Mouse (Mus musculus) heart, embryonic 13.5 days (tissue): ENCODE measurements around the gene Dnmt3a. TPM values are rescaled to one million over a fixed set of nuclear protein-coding genes. Genes with fewer than 3 reads are reported as not detected.

ENCODE experiments used
- ATAC-seq: fragments of 200-750 bp; cut with Nextera tagmentation; 2 replicates; pipeline ENCODE4 v1.8.0; 2017; ENCODE audit warnings: moderate TSS enrichment; ENCODE audit not compliant: insufficient number of reproducible peaks, low FRiP score, low TSS enrichment; ENCODE audit errors: extremely low read depth
- H3K27ac ChIP-seq: fragments of 300-500 bp; sonication (generic); replicated peaks from 2 replicates; pipeline ENCODE4 v1.5.1; 2015; ENCODE audit warnings: moderate library complexity, mild to moderate bottlenecking, inconsistent platforms
- H3K27me3 ChIP-seq: fragments of 300-500 bp; sonication (generic); replicated peaks from 2 replicates; pipeline ENCODE4 v1.6.1; 2015; ENCODE audit warnings: mild to moderate bottlenecking, inconsistent platforms
- H3K36me3 ChIP-seq: fragments of 300-500 bp; sonication (generic); 2 replicates; pipeline ENCODE4 v1.6.1; 2015; ENCODE audit warnings: mild to moderate bottlenecking, inconsistent platforms
- H3K4me1 ChIP-seq: fragments of 300-500 bp; sonication (generic); 2 replicates; pipeline ENCODE4 v1.6.1; 2015; ENCODE audit warnings: inconsistent platforms
- H3K4me2 ChIP-seq: fragments of 300-500 bp; sonication (generic); 2 replicates; pipeline ENCODE4 v1.6.1; 2015; ENCODE audit warnings: inconsistent platforms, mild to moderate bottlenecking, moderate library complexity
- H3K4me3 ChIP-seq: fragments of 300-500 bp; sonication (generic); 2 replicates; pipeline ENCODE4 v1.5.1; 2015; ENCODE audit warnings: moderate library complexity, mild to moderate bottlenecking, inconsistent platforms
- H3K9ac ChIP-seq: fragments of 300-500 bp; sonication (generic); 2 replicates; pipeline ENCODE4 v1.6.1; 2015; ENCODE audit warnings: inconsistent platforms, mild to moderate bottlenecking, moderate library complexity
- H3K9me3 ChIP-seq: fragments of 300-500 bp; sonication (generic); 2 replicates; pipeline ENCODE4 v1.6.1; 2016; ENCODE audit warnings: inconsistent platforms
- WGBS: fragments of 180-500 bp; shearing (Covaris S2); methylation state at CpG from one replicate; pipeline ENCODE4 v1.1.7; 2015; ENCODE audit warnings: mixed read lengths; 5-methylcytosine and 5-hydroxymethylcytosine counted together
- polyA plus RNA-seq: library from polyadenylated mRNA; unstranded; fragments of >200 nt; fragmentation: Nextera tagmentation; extraction: Ambion mirVana; gene quantifications from 2 replicates; pipeline ENCODE4 v1.2.1, GENCODE M21; 2015

The Dnmt3a gene
- polyA plus RNA-seq, 1 experiment from 2014 or later, result 94.2 TPM

DNA sequence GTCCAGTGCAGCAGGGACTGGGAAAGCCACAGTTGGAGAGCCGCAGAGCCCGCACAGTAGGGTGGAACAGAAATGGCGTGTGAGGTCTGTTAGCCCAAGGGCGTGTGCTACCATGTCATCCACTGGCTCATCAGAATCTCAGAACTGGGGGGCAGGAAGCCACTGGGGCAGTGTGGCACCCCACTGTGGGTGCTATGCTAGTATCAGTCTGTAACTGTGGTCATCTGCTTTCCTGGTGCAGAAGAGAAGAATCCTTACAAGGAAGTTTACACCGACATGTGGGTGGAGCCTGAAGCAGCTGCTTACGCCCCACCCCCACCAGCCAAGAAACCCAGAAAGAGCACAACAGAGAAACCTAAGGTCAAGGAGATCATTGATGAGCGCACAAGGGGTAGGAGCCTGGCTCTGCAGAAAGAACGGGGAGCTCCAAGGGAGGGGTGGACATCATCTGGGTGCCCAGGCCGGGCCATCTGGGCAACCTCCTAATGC, 91.3 kb downstream of the Dnmt3a start:
- no peak for ATAC-seq
- WGBS, result 83% methylated on average over 9 of the region's 9 CpGs
- Histone ChIP-seq H3K9ac (no peak overlapping the region), H3K4me1 (peaks cover 26% of the 10 kb centered on the region), H3K27me3 (no peaks in the 10 kb centered on the region), H3K4me2 (no peak overlapping the region), H3K36me3 (peaks cover 81% of the 10 kb centered on the region), H3K27ac (no peak overlapping the region), H3K4me3 (no peak overlapping the region), H3K9me3 (no peaks in the 10 kb centered on the region)

DNA sequence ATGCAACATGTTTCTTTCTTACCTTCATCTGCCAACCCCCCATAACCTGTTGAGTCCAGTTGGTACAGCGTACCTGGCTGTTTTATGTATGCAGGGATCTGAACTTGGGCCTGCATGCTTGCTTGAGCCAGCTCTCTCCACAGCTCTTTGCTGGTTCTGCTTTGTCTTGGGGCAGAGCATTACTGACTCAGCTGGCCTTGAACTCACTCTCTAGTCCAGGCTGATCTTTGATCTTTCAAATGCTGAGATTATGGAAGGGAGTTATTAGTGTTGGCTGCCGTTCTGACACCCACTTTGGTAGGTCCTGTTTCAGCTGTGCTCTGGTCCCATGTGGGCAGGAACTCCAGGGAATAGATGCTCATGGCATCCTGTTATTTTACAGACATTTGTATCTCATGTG, 93.0 kb downstream of the Dnmt3a start:
- H3K4me3 ChIP-seq, result no peak overlapping the region
- WGBS, result 87% methylated on average over 2 of the region's 2 CpGs
- no peak overlapping the region for H3K27ac ChIP-seq
- H3K9ac ChIP-seq, result no peak overlapping the region
- H3K27me3 ChIP-seq, result no peaks in the 10 kb centered on the region
- ATAC-seq, result no peak
- peaks cover 94% of the 10 kb centered on the region for H3K36me3 ChIP-seq
- peaks cover 9% of the 10 kb centered on the region for H3K4me1 ChIP-seq
- H3K9me3 ChIP-seq, result no peaks in the 10 kb centered on the region
- no peak overlapping the region for H3K4me2 ChIP-seq

DNA sequence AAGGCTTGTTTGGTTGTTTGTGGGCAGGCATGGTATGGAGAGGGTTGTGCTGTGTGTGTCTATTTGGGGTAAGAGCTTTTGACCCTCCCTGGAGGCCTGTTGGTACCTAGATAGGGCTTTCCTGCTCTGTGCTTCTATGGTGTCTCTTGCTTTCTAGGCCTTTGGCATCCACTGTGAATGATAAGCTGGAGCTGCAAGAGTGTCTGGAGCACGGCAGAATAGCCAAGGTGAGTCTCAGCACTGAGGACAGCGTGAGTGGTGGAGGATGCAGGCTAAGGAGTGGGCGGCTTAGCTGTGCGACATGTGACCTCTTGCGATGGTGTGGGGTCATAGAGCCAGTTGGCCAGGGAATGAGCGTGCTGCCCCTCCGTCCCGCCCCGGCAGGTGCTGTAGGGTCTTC, 99.6 kb downstream of the Dnmt3a start:
- no peak overlapping the region for H3K4me3 ChIP-seq
- no peak overlapping the region for H3K4me2 ChIP-seq
- no peaks in the 10 kb centered on the region for H3K9me3 ChIP-seq
- no peaks in the 10 kb centered on the region for H3K27me3 ChIP-seq
- 0 out of 2 replicates have a peak overlapping the region, but pooled peaks have one; percentile 15 for H3K27ac ChIP-seq
- peaks cover 96% of the 10 kb centered on the region for H3K36me3 ChIP-seq
- ATAC-seq, result 0 out of 2 replicates have a peak, but pooled peaks have one; percentile 6
- 84% methylated on average over 9 of the region's 9 CpGs for WGBS
- no peak overlapping the region for H3K9ac ChIP-seq
- H3K4me1 ChIP-seq, result peaks cover 4% of the 10 kb centered on the region; the same call in 1 of the 2 replicates

DNA sequence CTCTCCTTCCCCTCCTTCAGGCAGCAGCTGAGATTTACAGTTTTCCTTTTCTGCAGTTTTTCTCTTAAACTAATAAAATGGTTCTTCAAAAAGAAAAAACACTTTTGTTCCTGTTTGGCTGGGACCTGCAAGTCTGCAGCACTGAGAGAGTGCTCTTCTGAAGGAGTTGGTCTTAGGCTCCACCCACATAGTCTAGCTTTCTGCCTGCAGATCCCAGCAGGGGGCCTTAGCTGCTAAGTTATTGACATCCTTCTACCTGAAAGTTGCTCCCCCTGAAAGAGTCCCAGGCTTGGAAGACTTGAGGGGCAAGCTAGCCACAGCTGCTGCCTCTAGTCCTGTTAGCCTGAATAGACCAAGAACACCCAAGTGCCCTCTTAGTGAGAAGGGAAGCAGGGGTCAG, 100.5 kb downstream of the Dnmt3a start:
- H3K4me2 ChIP-seq, result no peak overlapping the region
- no peak overlapping the region for H3K27ac ChIP-seq
- H3K9ac ChIP-seq, result no peak overlapping the region
- no peaks in the 10 kb centered on the region for H3K9me3 ChIP-seq
- no peak overlapping the region for H3K4me3 ChIP-seq
- peaks cover 99% of the 10 kb centered on the region for H3K36me3 ChIP-seq
- H3K27me3 ChIP-seq, result no peaks in the 10 kb centered on the region
- no peak for ATAC-seq
- H3K4me1 ChIP-seq, result peaks cover 4% of the 10 kb centered on the region; the same call in 1 of the 2 replicates

DNA sequence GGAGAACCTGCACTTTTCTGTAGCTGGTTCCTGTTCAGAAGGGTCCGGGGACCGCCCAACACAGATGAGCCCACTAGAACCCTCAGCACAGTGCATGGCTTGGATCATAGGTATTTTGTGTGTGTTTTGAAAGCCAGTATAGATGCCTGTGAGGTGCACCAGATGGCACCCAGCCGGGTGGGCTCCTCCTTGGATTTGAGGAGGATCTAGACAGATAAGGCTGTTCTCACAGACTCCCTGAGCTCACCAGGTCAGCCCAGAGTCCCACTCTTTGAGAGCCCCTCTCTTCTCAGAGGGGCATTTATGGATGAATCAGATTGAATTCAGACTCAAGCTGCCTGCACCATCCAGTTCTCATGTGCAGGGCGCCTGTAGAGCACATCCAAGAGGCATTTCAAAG, 101.2 kb downstream of the Dnmt3a start:
- H3K9ac ChIP-seq, result no peak overlapping the region
- peaks cover 99% of the 10 kb centered on the region for H3K36me3 ChIP-seq
- H3K4me3 ChIP-seq, result no peak overlapping the region
- no peak overlapping the region for H3K27ac ChIP-seq
- H3K4me1 ChIP-seq, result peaks cover 4% of the 10 kb centered on the region; the same call in 1 of the 2 replicates
- no peak for ATAC-seq
- no peaks in the 10 kb centered on the region for H3K9me3 ChIP-seq
- H3K27me3 ChIP-seq, result no peaks in the 10 kb centered on the region
- WGBS, result 77% methylated on average over 4 of the region's 4 CpGs
- H3K4me2 ChIP-seq, result no peak overlapping the region

DNA sequence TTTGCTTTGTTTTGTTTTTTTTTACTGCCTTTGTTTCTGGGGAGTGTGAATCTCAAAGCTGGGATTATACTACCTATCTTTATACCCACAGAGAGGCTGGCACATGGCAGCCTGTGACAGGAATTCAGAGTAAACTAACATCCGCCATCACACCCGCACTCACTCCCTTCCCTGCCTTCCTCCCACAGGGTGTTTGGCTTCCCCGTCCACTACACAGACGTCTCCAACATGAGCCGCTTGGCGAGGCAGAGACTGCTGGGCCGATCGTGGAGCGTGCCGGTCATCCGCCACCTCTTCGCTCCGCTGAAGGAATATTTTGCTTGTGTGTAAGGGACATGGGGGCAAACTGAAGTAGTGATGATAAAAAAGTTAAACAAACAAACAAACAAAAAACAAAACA, 101.6 kb downstream of the Dnmt3a start:
- no peak overlapping the region for H3K9ac ChIP-seq
- no peaks in the 10 kb centered on the region for H3K27me3 ChIP-seq
- no peak overlapping the region for H3K4me2 ChIP-seq
- H3K27ac ChIP-seq, result no peak overlapping the region
- H3K36me3 ChIP-seq, result peaks cover 99% of the 10 kb centered on the region
- WGBS, result 75% methylated on average over 13 of the region's 13 CpGs
- H3K4me3 ChIP-seq, result no peak overlapping the region
- no peaks in the 10 kb centered on the region for H3K9me3 ChIP-seq
- ATAC-seq, result no peak
- H3K4me1 ChIP-seq, result peaks cover 4% of the 10 kb centered on the region; the same call in 1 of the 2 replicates

DNA sequence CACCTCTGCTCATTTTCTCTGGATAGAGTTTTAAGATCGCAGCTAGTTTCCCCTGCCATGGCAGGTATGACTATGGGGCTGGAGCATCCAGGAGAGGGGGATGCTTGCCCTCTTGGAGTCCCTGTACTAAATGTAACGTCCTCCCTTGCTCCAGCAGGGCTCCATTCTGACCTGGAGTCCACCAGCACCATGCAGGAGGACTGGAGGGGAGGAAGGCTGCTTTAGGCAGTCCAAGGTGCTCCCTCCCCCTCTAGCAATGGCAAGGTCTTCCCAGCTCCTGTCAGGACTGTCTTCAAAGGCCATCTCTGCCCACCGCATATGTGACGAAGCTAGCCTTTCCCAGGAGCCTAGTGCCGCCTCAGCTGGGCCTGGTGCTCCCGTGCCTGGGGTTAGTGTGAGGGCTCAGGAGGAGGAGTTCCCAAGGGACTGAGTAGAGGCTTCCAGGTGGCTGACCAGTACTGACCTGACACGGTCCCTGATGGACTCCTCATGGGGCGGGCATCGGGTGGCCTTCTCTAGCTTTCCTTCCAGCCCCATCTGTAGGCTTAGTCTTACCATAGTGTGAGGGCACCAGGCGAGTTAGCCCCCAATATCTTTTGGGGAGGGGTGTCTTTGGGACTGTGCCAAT, 104.8 kb downstream of the Dnmt3a start:
- WGBS, result 57% methylated on average over 10 of the region's 10 CpGs
- peaks cover 87% of the 10 kb centered on the region for H3K36me3 ChIP-seq
- no peak for ATAC-seq

DNA sequence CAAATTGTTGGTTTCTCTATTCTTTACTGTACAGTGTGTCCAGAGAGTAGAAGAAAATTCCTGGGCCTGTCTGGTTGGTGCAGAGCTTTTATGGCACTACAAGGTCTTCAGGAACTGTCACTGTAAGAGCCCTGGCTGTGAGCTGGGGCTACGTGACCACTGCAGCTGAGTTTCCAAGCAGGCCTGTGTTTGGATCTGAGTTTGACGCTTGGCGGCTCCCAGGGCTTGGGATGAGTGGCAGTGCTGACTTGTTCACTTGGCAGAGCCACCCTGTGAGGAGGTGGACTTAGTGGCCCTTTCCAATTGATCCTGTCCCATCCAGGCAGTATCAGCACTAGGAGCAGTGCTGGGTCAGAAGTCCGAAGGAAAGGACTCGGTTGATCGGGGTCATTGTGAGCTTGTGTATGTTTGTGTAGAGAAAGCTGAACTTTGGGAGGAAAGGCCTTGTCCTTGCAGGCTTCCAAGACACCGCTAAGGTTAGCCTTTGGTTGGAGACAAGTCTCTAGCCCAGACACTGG, 106.1 kb downstream of the Dnmt3a start:
- Histone ChIP-seq H3K4me2 (no peak overlapping the region), H3K9me3 (no peaks in the 10 kb centered on the region), H3K9ac (no peak overlapping the region), H3K4me3 (no peak overlapping the region), H3K4me1 (peaks cover 8% of the 10 kb centered on the region), H3K27me3 (no peaks in the 10 kb centered on the region), H3K36me3 (peaks cover 74% of the 10 kb centered on the region), H3K27ac (no peak overlapping the region)
- no peak for ATAC-seq
- 85% methylated on average over 7 of the region's 7 CpGs for WGBS

More for the DNA sequence above, 104.8 kb downstream of the Dnmt3a start:
- H3K4me3 ChIP-seq, result no peak overlapping the region
- H3K9me3 ChIP-seq, result no peaks in the 10 kb centered on the region
- no peak overlapping the region for H3K9ac ChIP-seq
- no peak overlapping the region for H3K27ac ChIP-seq
- peaks cover 4% of the 10 kb centered on the region for H3K4me1 ChIP-seq
- H3K4me2 ChIP-seq, result no peak overlapping the region
- H3K27me3 ChIP-seq, result no peaks in the 10 kb centered on the region

DNA sequence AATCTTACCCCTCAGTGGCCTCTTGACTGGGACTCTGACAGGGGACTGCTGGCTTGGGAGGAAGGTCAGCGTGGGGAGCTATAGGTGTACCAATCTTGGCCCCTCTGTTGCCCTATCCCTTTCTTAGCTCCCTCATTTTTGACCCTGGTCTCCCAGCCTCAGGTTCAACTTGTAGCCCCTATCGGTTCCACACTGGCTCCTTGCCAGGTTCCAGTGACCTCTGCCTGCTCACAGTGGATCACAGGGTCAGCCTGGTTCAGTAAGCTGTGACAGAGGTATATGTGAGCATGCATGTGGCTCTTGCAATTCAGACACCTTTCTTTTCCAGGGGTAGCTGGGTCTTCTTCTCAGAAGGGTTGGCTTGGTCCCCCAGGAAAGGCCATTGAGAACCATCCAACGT, 110.0 kb downstream of the Dnmt3a start:
- H3K4me2 ChIP-seq, result no peak overlapping the region
- H3K9me3 ChIP-seq, result no peaks in the 10 kb centered on the region
- 72% methylated on average over 3 of the region's 3 CpGs for WGBS
- ATAC-seq, result no peak
- no peaks in the 10 kb centered on the region for H3K27me3 ChIP-seq
- H3K4me3 ChIP-seq, result no peak overlapping the region
- H3K9ac ChIP-seq, result no peak overlapping the region
- peaks cover 35% of the 10 kb centered on the region for H3K36me3 ChIP-seq
- no peak overlapping the region for H3K27ac ChIP-seq
- peaks cover 13% of the 10 kb centered on the region for H3K4me1 ChIP-seq

DNA sequence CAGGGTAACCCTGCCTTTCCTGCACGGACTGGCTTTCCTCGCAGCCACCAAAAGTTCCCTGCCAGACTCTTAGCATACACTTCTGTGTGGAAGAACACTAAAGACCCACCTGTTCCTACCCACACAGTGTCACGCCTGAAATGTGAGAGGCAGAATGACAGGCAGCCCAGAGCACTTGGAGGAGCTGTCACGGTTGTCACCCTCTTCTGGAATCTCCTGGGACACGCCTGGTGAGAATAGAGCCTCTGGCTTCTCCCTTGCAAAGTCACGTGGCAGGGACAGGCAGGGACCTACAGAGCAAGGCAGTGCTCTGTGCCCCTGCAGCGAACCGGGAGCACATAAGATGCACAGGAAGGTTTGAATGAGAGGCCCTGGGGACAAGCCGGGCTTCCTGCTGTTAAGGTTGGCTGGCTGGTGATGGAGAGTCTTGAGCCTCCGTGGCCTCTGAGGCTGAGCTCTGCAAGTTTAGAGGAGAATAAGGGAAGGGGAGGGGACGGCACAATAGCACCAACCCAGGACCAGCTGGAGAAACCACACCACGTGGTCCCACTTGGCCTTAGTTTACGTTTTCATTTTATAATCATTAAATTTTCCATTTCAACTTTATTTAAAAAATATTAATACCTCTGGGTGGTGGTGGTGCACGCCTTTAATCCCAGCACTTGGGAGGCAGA, 112.0 kb downstream of the Dnmt3a start:
- Histone ChIP-seq H3K36me3 (peaks cover 17% of the 10 kb centered on the region), H3K27ac (no peak overlapping the region), H3K4me2 (peak overlapping the region; percentile 36), H3K4me1 (peaks cover 21% of the 10 kb centered on the region), H3K27me3 (no peaks in the 10 kb centered on the region), H3K9me3 (no peaks in the 10 kb centered on the region), H3K4me3 (no peak overlapping the region), H3K9ac (0 out of 2 replicates have a peak overlapping the region, but pooled peaks have one; percentile 21)
- peak; percentile 37; the same call in 1 of the 2 replicates for ATAC-seq
- 21% methylated on average over 14 of the region's 14 CpGs for WGBS

DNA sequence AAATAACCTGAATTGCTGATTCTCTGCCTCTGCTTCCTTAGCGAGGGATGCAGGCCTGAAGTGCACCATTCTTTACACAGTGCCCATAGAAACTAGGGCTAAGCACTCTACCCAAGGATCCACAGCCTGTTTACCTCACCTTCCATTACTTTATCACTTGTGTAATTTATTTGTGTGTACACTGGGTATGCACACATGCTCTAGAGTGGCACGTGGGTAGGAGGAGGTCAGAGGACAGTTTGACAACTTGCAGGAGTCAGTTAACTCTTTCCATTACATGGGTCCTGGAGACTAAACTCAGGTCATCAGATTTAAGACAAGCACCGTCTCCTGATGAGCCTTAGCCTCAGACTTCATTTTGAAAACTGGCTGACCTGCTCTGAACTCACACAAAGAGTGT, 112.8 kb downstream of the Dnmt3a start:
- Histone ChIP-seq H3K36me3 (peaks cover 11% of the 10 kb centered on the region), H3K9me3 (no peaks in the 10 kb centered on the region), H3K4me2 (no peak overlapping the region), H3K4me1 (peaks cover 21% of the 10 kb centered on the region), H3K27ac (no peak overlapping the region), H3K27me3 (no peaks in the 10 kb centered on the region), H3K4me3 (no peak overlapping the region), H3K9ac (no peak overlapping the region)
- WGBS, result 52% methylated on average over 3 of the region's 3 CpGs
- ATAC-seq, result no peak
